Mouse (Mus musculus): ENCODE results near the gene Cpsf2. TPM values are rescaled to one million over a fixed set of nuclear protein-coding genes. Genes with fewer than 3 reads are reported as not detected.

Gene Cpsf2
- polyA plus RNA-seq, 1 experiment, result 4.1 TPM

DNA sequence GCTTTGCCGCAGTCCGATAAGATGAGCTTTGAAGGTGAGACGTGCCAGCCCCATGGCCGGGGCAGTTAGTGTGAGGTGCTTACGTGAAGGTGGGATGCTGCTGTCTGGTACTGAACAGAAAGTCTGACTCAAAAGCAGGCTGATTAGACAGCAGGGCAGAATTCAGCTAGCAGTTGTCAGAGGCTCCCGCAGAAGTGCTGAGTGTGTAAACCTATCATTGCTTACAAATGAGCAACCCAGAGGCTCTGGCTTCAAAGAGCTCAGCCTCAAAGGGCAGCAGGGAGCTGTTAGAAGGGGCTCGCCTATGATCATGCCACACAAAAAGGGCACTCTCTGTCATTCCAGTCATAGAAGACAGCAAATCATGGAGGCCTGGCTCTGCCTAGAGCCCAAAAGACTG is 66.5 kb downstream of the Cpsf2 start:
- TF ChIP-seq POLR2A (IDR thresholded peaks at IDR 0.05; ENCODE audit: borderline replicate concordance, extremely low read depth, low read depth, low read length) (no peak), CTCF (IDR thresholded peaks at IDR 0.05; ENCODE audit: insufficient read depth, low read length) (no peak)
- WGBS, result 77% methylated on average over 7 of the region's 7 CpGs

DNA sequence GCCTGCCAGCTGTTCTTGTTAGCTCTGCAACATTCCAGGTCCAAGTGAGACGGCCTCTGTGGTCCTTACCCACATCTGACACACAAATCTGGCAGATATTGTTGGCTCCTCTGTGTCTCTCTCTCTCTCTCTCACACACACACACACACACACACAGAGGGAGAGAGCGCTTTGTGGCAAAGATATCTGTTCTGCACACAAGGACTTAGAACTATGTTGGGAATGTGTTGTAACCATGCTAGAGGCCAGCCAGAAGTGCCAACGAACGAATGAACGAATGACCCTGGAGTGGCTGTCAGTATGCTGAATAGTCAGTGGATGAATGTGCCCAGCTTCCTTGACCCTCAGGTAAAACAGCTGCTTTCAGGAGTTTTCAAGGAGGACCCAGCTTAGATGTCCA is 68.1 kb downstream of the Cpsf2 start:
- 55% methylated on average over 5 of the region's 5 CpGs for WGBS
- H3K4me3 ChIP-seq (replicated peaks; ENCODE audit: extremely low read depth, low read depth, low read length), result no peak overlapping the region
- no peaks in the 10 kb centered on the region; the same call in none of the 2 replicates for H3K4me1 ChIP-seq (ENCODE audit: control insufficient read depth, insufficient read depth, low read length)
- no peak for DNase-seq
- TF ChIP-seq POLR2A (IDR thresholded peaks at IDR 0.05; ENCODE audit: borderline replicate concordance, extremely low read depth, low read depth, low read length) (no peak), CTCF (IDR thresholded peaks at IDR 0.05; ENCODE audit: insufficient read depth, low read length) (no peak)

More for the DNA sequence above, 66.5 kb downstream of the Cpsf2 start:
- DNase-seq, result no peak
- Histone ChIP-seq H3K4me1 (ENCODE audit: control insufficient read depth, insufficient read depth, low read length) (no peaks in the 10 kb centered on the region; the same call in none of the 2 replicates), H3K4me3 (replicated peaks; ENCODE audit: extremely low read depth, low read depth, low read length) (no peak overlapping the region)

DNA sequence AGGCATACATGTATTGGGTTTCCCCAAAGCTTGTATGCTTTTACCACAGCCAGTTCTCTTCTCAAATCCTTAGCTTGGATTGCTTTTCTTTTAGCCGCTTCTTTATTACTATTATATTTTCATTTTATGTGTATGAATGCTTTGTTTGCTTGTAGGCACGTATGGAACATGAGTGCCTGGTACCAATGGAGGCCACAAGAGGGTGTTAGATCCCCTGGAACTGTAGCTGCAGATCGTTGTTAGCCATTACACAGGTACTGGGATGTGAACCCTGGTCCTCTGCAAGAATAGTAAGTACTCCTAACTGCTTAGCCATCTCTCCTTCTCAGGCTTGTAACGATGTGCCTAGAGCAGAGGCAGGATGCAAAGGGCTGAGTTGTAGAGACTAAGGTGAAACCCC is 78.4 kb downstream of the Cpsf2 start:
- 91% methylated on average over 4 of the region's 4 CpGs for WGBS
- DNase-seq, result no peak
- H3K4me1 ChIP-seq (ENCODE audit: control insufficient read depth, insufficient read depth, low read length), result no peaks in the 10 kb centered on the region
- TF ChIP-seq CTCF (IDR thresholded peaks at IDR 0.05; ENCODE audit: insufficient read depth, low read length), result no peak
- no peak for TF ChIP-seq POLR2A (IDR thresholded peaks at IDR 0.05; ENCODE audit: borderline replicate concordance, extremely low read depth, low read depth, low read length)
- no peak overlapping the region for H3K4me3 ChIP-seq (replicated peaks; ENCODE audit: extremely low read depth, low read depth, low read length)

DNA sequence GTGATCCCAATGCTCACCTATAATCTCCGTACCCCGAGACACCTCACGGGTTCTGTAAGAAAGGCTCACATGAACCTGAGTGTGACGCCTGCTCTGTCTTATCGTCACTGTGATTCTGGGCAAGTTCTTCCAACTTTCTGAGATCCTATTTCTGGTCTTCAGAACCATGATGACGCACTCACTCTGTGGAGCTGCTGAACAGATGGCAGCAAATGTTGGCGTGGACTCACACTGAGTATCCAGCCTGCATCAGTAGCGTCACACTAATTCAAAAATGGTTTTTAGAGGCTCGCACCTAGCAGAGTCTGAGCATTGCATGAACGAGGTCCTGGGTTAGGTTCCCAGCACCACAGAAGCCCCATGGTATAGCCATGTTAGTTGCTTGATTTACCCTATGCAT is 80.0 kb downstream of the Cpsf2 start:
- no peaks in the 10 kb centered on the region for H3K4me1 ChIP-seq (ENCODE audit: control insufficient read depth, insufficient read depth, low read length)
- TF ChIP-seq CTCF (IDR thresholded peaks at IDR 0.05; ENCODE audit: insufficient read depth, low read length) (no peak), POLR2A (IDR thresholded peaks at IDR 0.05; ENCODE audit: borderline replicate concordance, extremely low read depth, low read depth, low read length) (no peak)
- WGBS, result 94% methylated on average over 10 of the region's 10 CpGs
- H3K4me3 ChIP-seq (replicated peaks; ENCODE audit: extremely low read depth, low read depth, low read length), result no peak overlapping the region
- DNase-seq, result no peak

Other genes with a start within 250 kb of the Cpsf2 start
- gene Fbln5, start 156.9 kb upstream of the Cpsf2 start, polyA plus RNA-seq (2012; rRNA removed), result 126 and 133 TPM in 2 replicates
- 4.2 and 5.1 TPM in 2 replicates for gene Trip11, start 62.7 kb upstream of the Cpsf2 start, polyA plus RNA-seq (2012; rRNA removed)
- 3.3 and 6.3 TPM in 2 replicates for gene Atxn3, start 17.7 kb upstream of the Cpsf2 start, polyA plus RNA-seq (2012; rRNA removed)
- gene Slc24a4, start 152.7 kb downstream of the Cpsf2 start, polyA plus RNA-seq (2012; rRNA removed), result 20.2 and 25.2 TPM in 2 replicates

All from lung, adult 2 months (tissue).